Mouse (Mus musculus) forebrain, embryonic 14.5 days (tissue): ENCODE measurements around the gene Trappc3. TPM values are rescaled to one million over a fixed set of nuclear protein-coding genes. Genes with fewer than 3 reads are reported as not detected.

Source experiments
- ATAC-seq: fragments of 200-750 bp; cut with Nextera tagmentation; 2 replicates; pipeline ENCODE4 v1.8.0; 2017; ENCODE audit warnings: mild to moderate bottlenecking, moderate library complexity
- DNase-seq: peaks from one replicate; pipeline ENCODE4 v3.0.0-alpha.2; 2015; ENCODE audit warnings: low spot score
- H3K27ac ChIP-seq: fragments of 300-500 bp; sonication (generic); 2 replicates; pipeline ENCODE4 v1.5.1; 2014; ENCODE audit warnings: low read depth, mild to moderate bottlenecking, control low read depth, low read length, moderate library complexity
- H3K27me3 ChIP-seq: fragments of 300-500 bp; sonication (generic); replicated peaks from 2 replicates; pipeline ENCODE4 v1.6.1; 2014; ENCODE audit warnings: low read length, control low read depth, mixed read lengths; ENCODE audit not compliant: control insufficient read depth, insufficient read depth
- H3K36me3 ChIP-seq: fragments of 300-500 bp; sonication (generic); 2 replicates; pipeline ENCODE4 v1.6.1; 2014; ENCODE audit warnings: low read length, control low read depth; ENCODE audit not compliant: control insufficient read depth, insufficient read depth
- H3K4me1 ChIP-seq: fragments of 300-500 bp; sonication (generic); 2 replicates; pipeline ENCODE4 v1.6.1; 2014; ENCODE audit warnings: antibody characterized with exemption, low read length, control low read depth; ENCODE audit not compliant: control insufficient read depth, insufficient read depth
- H3K4me2 ChIP-seq: fragments of 300-500 bp; sonication (generic); 2 replicates; pipeline ENCODE4 v1.6.1; 2014; ENCODE audit warnings: mild to moderate bottlenecking, control low read depth, low read length
- H3K4me3 ChIP-seq: fragments of 300-500 bp; sonication (generic); 2 replicates; pipeline ENCODE4 v1.5.1; 2014; ENCODE audit warnings: low read depth, low read length, control low read depth
- H3K9ac ChIP-seq: fragments of 300-500 bp; sonication (generic); 2 replicates; pipeline ENCODE4 v1.6.1; 2014; ENCODE audit warnings: mild to moderate bottlenecking, low read length, control low read depth, moderate library complexity
- H3K9me3 ChIP-seq: fragments of 300-500 bp; sonication (generic); replicated peaks from 2 replicates; pipeline ENCODE4 v1.6.1; 2016; ENCODE audit warnings: low read length, control low read depth, mixed read lengths; ENCODE audit not compliant: control insufficient read depth
- WGBS: fragments of 180-500 bp; shearing (Covaris S2); extraction: QIAGEN DNeasy Blood & Tissue Kit; methylation state at CpG from one replicate; pipeline ENCODE4 v1.1.7; 2014; 5-methylcytosine and 5-hydroxymethylcytosine counted together
- polyA plus RNA-seq: library from polyadenylated mRNA; unstranded; fragments of >200 nt; fragmentation: Nextera tagmentation; extraction: Ambion mirVana; gene quantifications from 2 replicates; pipeline ENCODE4 v1.2.1, GENCODE M21; 2014

The Trappc3 gene
- polyA plus RNA-seq, 1 experiment from 2014 or later, result 36.9 TPM

DNA sequence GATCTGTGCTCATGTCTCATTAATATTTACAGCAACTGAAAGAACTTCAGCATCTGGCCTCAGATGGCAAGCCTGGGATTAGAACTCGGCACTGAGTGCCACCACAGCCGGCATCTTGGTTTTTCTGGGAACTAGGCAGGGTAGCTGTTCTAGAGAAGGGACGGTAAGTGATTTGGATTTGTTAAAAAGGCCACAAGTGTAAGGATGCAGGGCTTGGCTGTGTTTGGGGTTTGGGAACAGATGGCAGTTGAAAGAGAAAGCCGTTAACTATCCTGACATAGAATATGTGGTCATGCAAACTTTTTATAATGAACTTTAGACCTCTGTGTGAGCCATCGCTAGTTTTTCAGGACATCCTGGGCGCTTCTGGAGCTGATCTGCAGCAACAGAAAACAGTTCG is 450 bp upstream of the Trappc3 start:
- Histone ChIP-seq H3K9me3 (no peaks in the 10 kb centered on the region), H3K36me3 (no peaks in the 10 kb centered on the region), H3K4me2 (no peak overlapping the region), H3K4me1 (peaks cover 26% of the 10 kb centered on the region), H3K27me3 (no peaks in the 10 kb centered on the region), H3K9ac (no peak overlapping the region), H3K4me3 (no peak overlapping the region), H3K27ac (no peak overlapping the region)
- ATAC-seq (peak; percentile 5; the same call in 1 of the 2 replicates), DNase-seq (no peak)
- 47% methylated on average over 7 of the region's 7 CpGs for WGBS

DNA sequence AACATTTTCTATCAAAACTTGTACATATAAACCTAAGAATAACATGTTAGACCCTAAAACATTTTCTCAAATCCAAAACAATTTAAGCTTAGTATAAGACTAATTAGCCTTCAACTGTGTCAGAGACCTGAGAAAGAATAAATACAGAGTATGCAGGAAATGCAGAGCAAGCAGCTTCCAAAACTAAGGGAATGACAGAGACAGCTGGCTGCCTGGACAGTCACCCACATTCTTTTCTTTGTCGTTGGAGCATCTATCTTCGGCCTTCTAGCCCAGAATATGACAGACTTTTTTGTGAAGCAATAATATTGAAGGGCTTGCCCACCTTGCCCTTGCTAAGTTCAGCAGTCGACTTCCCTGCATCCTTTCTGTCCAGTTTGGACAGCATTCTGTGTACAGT is 7.2 kb downstream of the Trappc3 start:
- Histone ChIP-seq H3K4me2 (no peak overlapping the region), H3K27me3 (no peaks in the 10 kb centered on the region), H3K4me3 (no peak overlapping the region), H3K27ac (no peak overlapping the region), H3K36me3 (peaks cover 19% of the 10 kb centered on the region), H3K9me3 (no peaks in the 10 kb centered on the region), H3K9ac (no peak overlapping the region), H3K4me1 (no peaks in the 10 kb centered on the region)
- DNase-seq (no peak), ATAC-seq (no peak)
- WGBS, result 81% methylated on average over 3 of the region's 3 CpGs

DNA sequence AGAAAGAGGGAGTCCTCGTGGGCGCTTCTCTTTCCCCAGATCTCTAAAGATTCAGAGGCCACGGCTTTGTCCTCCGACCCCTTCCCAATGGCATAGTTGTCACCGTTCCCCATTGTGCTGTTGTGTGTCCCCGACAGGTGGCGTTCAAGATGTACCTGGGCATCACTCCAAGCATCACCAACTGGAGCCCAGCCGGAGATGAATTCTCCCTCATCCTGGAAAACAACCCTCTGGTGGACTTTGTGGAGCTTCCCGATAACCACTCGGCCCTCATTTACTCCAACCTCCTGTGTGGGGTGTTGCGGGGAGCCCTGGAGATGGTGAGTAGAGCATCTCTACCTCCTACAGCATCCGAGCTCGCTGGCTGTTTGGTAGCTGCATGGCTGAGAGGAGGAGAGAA is 11.6 kb downstream of the Trappc3 start:
- Histone ChIP-seq H3K27ac (no peak overlapping the region), H3K4me3 (no peak overlapping the region), H3K9me3 (no peaks in the 10 kb centered on the region), H3K27me3 (no peaks in the 10 kb centered on the region), H3K36me3 (peaks cover 31% of the 10 kb centered on the region), H3K4me2 (no peak overlapping the region), H3K4me1 (no peaks in the 10 kb centered on the region), H3K9ac (no peak overlapping the region)
- 63% methylated on average over 13 of the region's 13 CpGs for WGBS
- DNase-seq, result no peak
- no peak for ATAC-seq

DNA sequence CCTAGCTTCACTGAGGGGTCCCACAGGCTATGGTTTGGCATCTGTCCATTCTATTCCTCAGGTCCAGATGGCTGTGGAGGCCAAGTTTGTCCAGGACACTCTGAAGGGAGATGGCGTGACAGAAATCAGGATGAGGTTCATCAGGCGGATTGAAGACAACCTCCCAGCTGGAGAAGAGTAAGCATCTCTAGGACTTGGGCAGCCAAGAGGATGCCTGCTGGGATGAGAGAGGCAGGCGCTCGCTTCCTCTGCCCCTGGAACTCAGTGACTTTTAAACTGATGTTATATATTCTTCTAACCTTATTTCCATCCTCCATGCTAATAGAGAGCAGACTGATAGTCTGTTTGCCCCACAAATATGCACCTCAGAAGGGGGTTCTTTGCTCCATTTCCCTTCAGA is 13.0 kb downstream of the Trappc3 start:
- H3K36me3 ChIP-seq, result peaks cover 31% of the 10 kb centered on the region
- H3K4me3 ChIP-seq, result no peak overlapping the region
- H3K27ac ChIP-seq, result no peak overlapping the region
- ATAC-seq, result no peak
- H3K27me3 ChIP-seq, result no peaks in the 10 kb centered on the region
- no peaks in the 10 kb centered on the region for H3K4me1 ChIP-seq
- no peaks in the 10 kb centered on the region for H3K9me3 ChIP-seq
- H3K4me2 ChIP-seq, result no peak overlapping the region
- 91% methylated on average over 4 of the region's 4 CpGs for WGBS
- DNase-seq, result no peak
- no peak overlapping the region for H3K9ac ChIP-seq

DNA sequence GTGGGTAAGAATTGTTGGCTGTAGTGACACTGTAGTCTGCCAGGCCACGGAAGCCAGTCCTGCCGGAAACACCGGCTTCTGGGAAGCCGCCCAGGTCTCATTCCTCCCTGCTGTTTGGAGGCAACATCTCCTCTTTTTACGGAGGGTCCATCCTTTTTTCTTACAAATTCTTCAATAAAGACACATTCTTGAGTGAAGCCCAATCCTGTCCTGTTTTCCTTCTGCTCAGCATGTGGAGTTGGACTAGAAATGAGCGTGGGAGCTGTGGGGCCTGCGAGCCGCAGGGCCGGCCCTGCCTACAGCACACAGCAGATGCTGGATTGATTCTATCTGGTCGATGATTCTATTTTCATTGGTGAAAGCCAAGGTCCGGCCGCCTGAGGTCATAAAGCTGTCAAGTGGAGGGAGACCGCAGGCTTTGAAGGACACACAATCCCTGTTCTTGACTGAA is 13.6 kb downstream of the Trappc3 start:
- Histone ChIP-seq H3K4me1 (no peaks in the 10 kb centered on the region), H3K27ac (no peak overlapping the region), H3K4me3 (no peak overlapping the region), H3K27me3 (no peaks in the 10 kb centered on the region), H3K36me3 (peaks cover 31% of the 10 kb centered on the region), H3K9ac (no peak overlapping the region), H3K4me2 (no peak overlapping the region), H3K9me3 (no peaks in the 10 kb centered on the region)
- no peak for DNase-seq
- no peak for ATAC-seq
- 93% methylated on average over 13 of the region's 13 CpGs for WGBS

DNA sequence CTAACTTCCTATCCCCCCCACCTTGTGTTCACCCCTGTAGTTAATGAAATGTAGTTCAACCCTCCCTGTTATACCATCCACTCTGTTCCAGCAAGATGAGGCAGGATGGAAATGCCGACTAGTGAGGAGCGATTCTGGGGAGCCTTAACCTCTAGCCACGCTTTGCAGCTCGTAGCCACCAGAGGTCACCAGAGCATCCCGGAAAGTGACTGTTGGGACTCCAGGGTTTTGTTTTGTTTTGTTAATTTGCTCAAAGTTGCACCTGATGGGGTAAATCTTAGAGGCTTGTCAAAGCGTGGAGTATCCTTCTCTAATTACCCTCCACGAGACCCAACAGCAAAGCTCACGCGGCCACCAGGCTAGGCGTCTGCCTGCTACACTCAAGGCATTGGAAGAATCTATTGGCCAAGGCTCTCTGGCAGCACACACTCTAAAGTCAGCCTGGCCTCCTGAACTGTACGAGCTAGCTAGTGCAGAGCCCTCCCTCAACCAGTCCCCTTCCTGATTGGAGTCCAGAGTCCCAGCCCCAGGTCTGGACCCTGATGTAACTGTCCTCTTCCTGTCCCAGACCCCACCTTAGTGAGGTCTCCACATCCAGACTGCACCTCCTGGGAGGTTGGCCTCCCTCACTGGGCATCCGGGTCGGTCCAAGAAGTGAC is 15.9 kb downstream of the Trappc3 start:
- 8% methylated on average over 13 of the region's 13 CpGs for WGBS
- H3K36me3 ChIP-seq, result peaks cover 23% of the 10 kb centered on the region
- ATAC-seq (peak; percentile 54), DNase-seq (peak; percentile 66)
- no peak overlapping the region for H3K4me3 ChIP-seq
- no peak overlapping the region for H3K27ac ChIP-seq
- H3K27me3 ChIP-seq, result no peaks in the 10 kb centered on the region
- H3K9me3 ChIP-seq, result no peaks in the 10 kb centered on the region
- no peak overlapping the region for H3K9ac ChIP-seq
- H3K4me2 ChIP-seq, result no peak overlapping the region
- H3K4me1 ChIP-seq, result no peaks in the 10 kb centered on the region

DNA sequence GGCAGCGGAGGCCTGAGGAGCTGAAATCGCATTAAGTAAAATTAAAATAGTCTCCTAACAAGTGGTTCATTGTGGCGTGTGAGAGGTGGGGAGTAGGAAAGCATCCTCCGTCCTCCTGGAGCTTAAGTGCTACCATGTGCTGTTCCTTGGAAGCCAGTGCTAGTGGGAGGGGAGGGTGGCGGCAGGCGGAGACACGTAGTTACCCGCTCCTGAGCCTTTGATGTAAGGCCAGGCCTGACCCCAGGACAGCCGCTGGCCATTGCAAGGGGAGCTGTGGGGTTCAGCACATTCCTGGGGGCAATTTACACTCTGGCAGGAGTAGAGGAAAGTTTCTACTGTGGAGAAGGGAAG is 16.4 kb downstream of the Trappc3 start:
- no peak overlapping the region for H3K4me2 ChIP-seq
- no peaks in the 10 kb centered on the region for H3K9me3 ChIP-seq
- ATAC-seq (no peak), DNase-seq (no peak)
- H3K36me3 ChIP-seq, result peaks cover 19% of the 10 kb centered on the region
- 38% methylated on average over 9 of the region's 9 CpGs for WGBS
- H3K27me3 ChIP-seq, result no peaks in the 10 kb centered on the region
- no peak overlapping the region for H3K4me3 ChIP-seq
- H3K27ac ChIP-seq, result no peak overlapping the region
- H3K4me1 ChIP-seq, result no peaks in the 10 kb centered on the region
- H3K9ac ChIP-seq, result no peak overlapping the region

DNA sequence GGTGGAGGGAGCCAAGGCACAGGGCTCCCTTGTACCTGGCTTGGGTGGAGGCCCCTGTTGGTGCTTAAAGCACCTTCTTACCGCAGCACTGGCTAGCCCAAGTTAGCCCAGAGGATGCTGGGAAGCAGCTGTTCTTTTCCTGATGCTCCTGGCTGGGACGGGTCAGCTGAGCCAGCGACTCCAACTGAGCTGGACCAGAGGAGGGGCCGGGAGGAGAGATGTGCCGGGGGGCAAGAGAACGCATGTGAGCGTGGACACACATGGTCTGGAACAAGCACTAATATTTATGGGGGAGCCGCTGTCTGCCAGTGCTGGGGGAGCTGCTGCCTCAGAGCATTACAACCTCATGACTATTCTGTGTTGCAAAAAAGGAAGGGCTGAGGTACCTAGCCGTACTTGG is 16.8 kb downstream of the Trappc3 start:
- WGBS, result 66% methylated on average over 9 of the region's 9 CpGs
- H3K4me1 ChIP-seq, result no peaks in the 10 kb centered on the region

DNA sequence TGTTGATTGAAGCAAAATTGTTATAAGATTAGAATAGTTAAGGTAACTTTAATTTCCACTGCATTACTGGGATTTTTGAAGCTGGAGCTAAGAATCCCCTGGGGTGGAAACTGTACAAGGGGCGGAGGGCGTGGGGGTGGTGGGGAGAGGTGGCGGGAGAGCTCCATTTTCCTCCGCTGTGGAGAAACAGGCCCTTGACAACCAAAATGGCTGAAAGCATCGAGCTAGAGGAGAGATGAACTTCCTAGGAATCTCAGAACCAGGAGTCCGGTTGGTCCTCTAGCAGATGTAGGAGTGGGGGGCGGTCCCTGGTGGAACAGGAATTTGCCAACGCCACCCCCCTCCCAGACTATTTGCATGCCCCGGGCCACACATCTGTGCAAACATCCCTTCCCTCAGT is 19.6 kb downstream of the Trappc3 start:
- ATAC-seq, result no peak
- no peaks in the 10 kb centered on the region for H3K36me3 ChIP-seq
- WGBS, result 64% methylated on average over 9 of the region's 9 CpGs
- H3K27me3 ChIP-seq, result peaks cover 14% of the 10 kb centered on the region
- no peaks in the 10 kb centered on the region for H3K4me1 ChIP-seq
- no peaks in the 10 kb centered on the region for H3K9me3 ChIP-seq
- no peak overlapping the region for H3K4me3 ChIP-seq
- H3K4me2 ChIP-seq, result no peak overlapping the region
- no peak overlapping the region for H3K27ac ChIP-seq
- H3K9ac ChIP-seq, result no peak overlapping the region
- DNase-seq, result no peak

More for the DNA sequence above, 16.8 kb downstream of the Trappc3 start:
- H3K4me3 ChIP-seq, result no peak overlapping the region
- ATAC-seq (no peak), DNase-seq (no peak)
- no peak overlapping the region for H3K4me2 ChIP-seq
- no peak overlapping the region for H3K9ac ChIP-seq
- peaks cover 15% of the 10 kb centered on the region for H3K36me3 ChIP-seq
- no peak overlapping the region for H3K27ac ChIP-seq
- no peaks in the 10 kb centered on the region; the same call in 1 of the 2 replicates for H3K27me3 ChIP-seq
- no peaks in the 10 kb centered on the region for H3K9me3 ChIP-seq
